Mouse (Mus musculus): ENCODE data around the gene Dzank1. TPM values are rescaled to one million over a fixed set of nuclear protein-coding genes. Genes with fewer than 3 reads are reported as not detected.

Dzank1 gene
- polyA plus RNA-seq, 1 experiment from 2014 or later = 3.4 TPM

DNA sequence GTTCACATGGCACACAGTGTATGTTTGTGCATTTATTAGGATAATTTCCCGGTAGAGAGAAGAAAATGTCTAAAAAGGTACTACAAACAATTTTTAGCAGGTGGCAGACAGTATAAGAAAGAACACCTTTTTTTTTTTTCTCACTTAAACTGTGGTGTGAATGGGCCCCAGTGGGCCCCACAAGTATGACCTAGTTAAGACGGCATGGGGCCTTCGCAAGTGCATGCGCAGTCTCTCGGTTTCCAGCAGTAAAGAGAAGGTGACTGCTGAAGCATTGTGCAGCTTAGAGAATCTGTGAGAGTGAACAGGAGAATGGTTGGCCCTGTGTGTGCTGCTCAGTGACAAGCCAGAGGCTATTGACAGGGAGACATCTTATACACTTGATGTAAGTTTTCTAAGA is 37.9 kb downstream of the Dzank1 start:
- no peak for ATAC-seq (ENCODE audit: low FRiP score)
- DNase-seq (ENCODE audit: low spot score) = no peak
- no peaks in the 10 kb centered on the region for H3K27me3 ChIP-seq (ENCODE audit: control insufficient read depth, insufficient read depth, low read length)
- WGBS = 91% methylated on average over 5 of the region's 5 CpGs
- H3K27ac ChIP-seq (ENCODE audit: low read depth, low read length) = no peak overlapping the region
- H3K36me3 ChIP-seq (ENCODE audit: control insufficient read depth, insufficient read depth, low read length) = no peaks in the 10 kb centered on the region
- H3K9me3 ChIP-seq (ENCODE audit: control insufficient read depth, low read length) = no peaks in the 10 kb centered on the region
- H3K4me2 ChIP-seq (replicated peaks; ENCODE audit: low read depth, low read length) = no peak overlapping the region
- H3K9ac ChIP-seq (ENCODE audit: low read depth, low read length) = no peak overlapping the region
- no peak overlapping the region for H3K4me3 ChIP-seq (ENCODE audit: low read depth, low read length)
- H3K4me1 ChIP-seq (replicated peaks; ENCODE audit: control insufficient read depth, insufficient read depth, low read length) = no peaks in the 10 kb centered on the region

GRCm38 (mm10) chr2:144487476-144487875 is 39.7 kb downstream of the Dzank1 start:
- H3K27ac ChIP-seq (ENCODE audit: low read depth, low read length) = no peak overlapping the region
- 80% methylated on average over 6 of the region's 6 CpGs for WGBS
- H3K4me3 ChIP-seq (ENCODE audit: low read depth, low read length) = no peak overlapping the region
- DNase-seq (ENCODE audit: low spot score) = no peak
- no peaks in the 10 kb centered on the region for H3K9me3 ChIP-seq (ENCODE audit: control insufficient read depth, low read length)
- no peaks in the 10 kb centered on the region for H3K36me3 ChIP-seq (ENCODE audit: control insufficient read depth, insufficient read depth, low read length)
- ATAC-seq (ENCODE audit: low FRiP score) = no peak
- H3K27me3 ChIP-seq (ENCODE audit: control insufficient read depth, insufficient read depth, low read length) = no peaks in the 10 kb centered on the region
- H3K9ac ChIP-seq (ENCODE audit: low read depth, low read length) = no peak overlapping the region
- no peak overlapping the region for H3K4me2 ChIP-seq (replicated peaks; ENCODE audit: low read depth, low read length)
- H3K4me1 ChIP-seq (replicated peaks; ENCODE audit: control insufficient read depth, insufficient read depth, low read length) = no peaks in the 10 kb centered on the region

DNA sequence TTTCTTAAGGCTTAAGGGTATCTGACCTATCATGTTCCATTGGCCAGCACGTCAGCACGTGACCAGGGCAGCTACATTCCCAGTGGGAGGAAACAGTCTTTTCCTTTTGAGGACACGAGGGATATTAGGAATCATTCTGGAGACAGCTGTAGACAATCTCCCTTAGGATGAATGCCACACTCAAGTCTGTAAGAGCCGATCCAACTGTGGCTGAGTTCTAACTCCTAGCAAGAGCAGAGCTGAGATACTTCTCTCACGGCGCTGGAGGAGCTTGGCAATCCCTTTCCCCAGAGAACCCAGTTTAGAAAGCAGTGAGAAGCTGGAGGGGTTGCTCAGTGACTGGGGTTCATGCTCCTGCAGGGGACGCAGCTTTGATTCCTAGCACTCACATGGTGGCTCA is 41.8 kb downstream of the Dzank1 start:
- Histone ChIP-seq H3K9ac (ENCODE audit: low read depth, low read length) (no peak overlapping the region), H3K36me3 (ENCODE audit: control insufficient read depth, insufficient read depth, low read length) (no peaks in the 10 kb centered on the region), H3K4me1 (replicated peaks; ENCODE audit: control insufficient read depth, insufficient read depth, low read length) (no peaks in the 10 kb centered on the region), H3K27ac (ENCODE audit: low read depth, low read length) (no peak overlapping the region), H3K9me3 (ENCODE audit: control insufficient read depth, low read length) (no peaks in the 10 kb centered on the region), H3K4me2 (replicated peaks; ENCODE audit: low read depth, low read length) (no peak overlapping the region), H3K27me3 (ENCODE audit: control insufficient read depth, insufficient read depth, low read length) (no peaks in the 10 kb centered on the region), H3K4me3 (ENCODE audit: low read depth, low read length) (no peak overlapping the region)
- WGBS = 87% methylated on average over 7 of the region's 7 CpGs
- DNase-seq (ENCODE audit: low spot score) (no peak), ATAC-seq (ENCODE audit: low FRiP score) (no peak)

DNA sequence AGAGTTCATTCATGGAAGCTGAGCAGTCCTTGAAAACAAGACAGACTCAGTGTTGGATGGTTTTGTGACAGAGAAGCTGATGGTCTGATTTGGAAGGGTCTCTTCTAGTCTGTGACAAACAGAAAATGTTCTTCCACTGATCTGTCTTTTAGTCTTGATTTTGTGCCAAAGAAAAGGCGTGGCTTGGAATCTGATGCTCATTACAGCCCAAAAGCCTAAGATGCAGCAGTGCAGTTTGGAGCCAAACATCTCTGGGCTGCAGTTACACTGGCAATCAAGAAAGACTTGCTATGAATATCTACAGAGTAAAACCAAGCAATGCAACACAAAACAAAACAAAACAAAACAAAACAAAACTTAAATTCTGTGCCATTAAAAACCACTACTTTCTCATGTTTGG is 43.1 kb downstream of the Dzank1 start:
- DNase-seq (ENCODE audit: low spot score) (no peak), ATAC-seq (ENCODE audit: low FRiP score) (no peak)
- Histone ChIP-seq H3K27me3 (ENCODE audit: control insufficient read depth, insufficient read depth, low read length) (no peaks in the 10 kb centered on the region), H3K4me1 (replicated peaks; ENCODE audit: control insufficient read depth, insufficient read depth, low read length) (no peaks in the 10 kb centered on the region), H3K9ac (ENCODE audit: low read depth, low read length) (no peak overlapping the region), H3K4me2 (replicated peaks; ENCODE audit: low read depth, low read length) (no peak overlapping the region), H3K36me3 (ENCODE audit: control insufficient read depth, insufficient read depth, low read length) (no peaks in the 10 kb centered on the region), H3K4me3 (ENCODE audit: low read depth, low read length) (no peak overlapping the region), H3K9me3 (ENCODE audit: control insufficient read depth, low read length) (no peaks in the 10 kb centered on the region), H3K27ac (ENCODE audit: low read depth, low read length) (no peak overlapping the region)
- WGBS = 77% methylated on average over 1 of the region's 1 CpGs

DNA sequence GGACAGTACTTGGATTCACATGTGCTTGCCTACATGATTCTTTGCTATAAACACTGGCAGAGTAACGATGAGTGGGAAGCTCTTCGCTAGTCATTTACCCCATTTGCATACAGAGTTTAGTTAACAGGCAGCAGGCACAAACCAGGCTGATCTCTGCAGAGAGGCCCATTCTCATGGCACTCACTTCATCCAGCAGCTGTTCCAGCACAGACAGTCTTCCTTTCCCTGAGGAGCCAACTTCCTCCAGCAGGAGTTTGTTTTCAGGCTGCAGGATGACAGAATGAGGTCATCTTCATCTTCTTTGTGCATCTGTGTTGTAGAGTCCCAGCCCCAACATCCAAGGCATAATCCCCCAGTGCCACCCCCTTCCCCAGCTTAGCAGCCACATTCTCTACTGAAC is 47.8 kb downstream of the Dzank1 start:
- Histone ChIP-seq H3K4me3 (ENCODE audit: low read depth, low read length) (no peak overlapping the region), H3K36me3 (ENCODE audit: control insufficient read depth, insufficient read depth, low read length) (no peaks in the 10 kb centered on the region), H3K4me1 (replicated peaks; ENCODE audit: control insufficient read depth, insufficient read depth, low read length) (no peaks in the 10 kb centered on the region), H3K4me2 (replicated peaks; ENCODE audit: low read depth, low read length) (no peak overlapping the region), H3K27ac (ENCODE audit: low read depth, low read length) (no peak overlapping the region), H3K9ac (ENCODE audit: low read depth, low read length) (no peak overlapping the region), H3K9me3 (ENCODE audit: control insufficient read depth, low read length) (no peaks in the 10 kb centered on the region), H3K27me3 (ENCODE audit: control insufficient read depth, insufficient read depth, low read length) (no peaks in the 10 kb centered on the region)
- no peak for DNase-seq (ENCODE audit: low spot score)
- no peak for ATAC-seq (ENCODE audit: low FRiP score)
- WGBS = 84% methylated on average over 2 of the region's 2 CpGs

- DNase-seq (ENCODE audit: low spot score) (no peak), ATAC-seq (ENCODE audit: low FRiP score) (no peak)
- Histone ChIP-seq H3K4me2 (replicated peaks; ENCODE audit: low read depth, low read length) (no peak overlapping the region), H3K9me3 (ENCODE audit: control insufficient read depth, low read length) (no peaks in the 10 kb centered on the region), H3K27ac (ENCODE audit: low read depth, low read length) (no peak overlapping the region), H3K9ac (ENCODE audit: low read depth, low read length) (no peak overlapping the region), H3K4me1 (replicated peaks; ENCODE audit: control insufficient read depth, insufficient read depth, low read length) (no peaks in the 10 kb centered on the region), H3K27me3 (ENCODE audit: control insufficient read depth, insufficient read depth, low read length) (no peaks in the 10 kb centered on the region), H3K4me3 (ENCODE audit: low read depth, low read length) (no peak overlapping the region), H3K36me3 (ENCODE audit: control insufficient read depth, insufficient read depth, low read length) (no peaks in the 10 kb centered on the region)
- WGBS = 75% methylated on average over 5 of the region's 5 CpGs
These were observed 60.0 kb downstream of the Dzank1 start for GRCm38 (mm10) chr2:144467203-144467602.

DNA sequence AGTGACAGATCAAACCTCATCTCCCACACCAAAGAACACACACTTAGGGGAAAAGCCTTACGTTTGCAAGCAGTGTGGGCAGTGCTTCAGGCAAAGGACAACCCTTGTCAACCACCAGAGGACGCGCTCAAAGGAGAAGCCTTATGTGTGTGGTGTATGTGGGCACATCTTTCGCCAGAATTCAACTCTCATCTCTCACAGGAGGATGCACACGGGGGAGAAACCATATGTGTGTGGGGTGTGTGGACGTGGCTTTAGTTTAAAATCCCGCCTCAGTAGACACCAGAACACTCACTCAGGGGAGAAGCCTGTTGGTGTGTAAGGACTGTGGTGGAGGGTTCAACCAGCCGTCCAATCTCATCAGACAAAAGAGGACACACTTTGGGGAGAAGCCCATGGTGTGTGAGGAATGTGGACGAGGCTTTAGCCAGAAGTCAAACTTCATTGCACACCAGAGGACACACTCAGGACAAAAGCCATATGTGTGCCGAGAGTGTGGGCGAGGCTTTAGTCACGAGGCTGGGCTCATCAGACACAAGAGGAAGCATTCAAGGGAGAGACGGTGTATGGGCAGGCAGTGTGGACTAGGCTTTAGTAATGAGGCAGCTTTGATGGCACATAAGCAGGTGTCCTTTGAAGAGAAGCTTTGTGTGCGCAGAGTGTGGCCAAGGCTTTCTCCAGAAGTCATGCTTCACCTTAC is 61.2 kb downstream of the Dzank1 start:
- Histone ChIP-seq H3K27ac (ENCODE audit: low read depth, low read length) (no peak overlapping the region), H3K4me3 (ENCODE audit: low read depth, low read length) (no peak overlapping the region)
- 86% methylated on average over 14 of the region's 14 CpGs for WGBS

DNA sequence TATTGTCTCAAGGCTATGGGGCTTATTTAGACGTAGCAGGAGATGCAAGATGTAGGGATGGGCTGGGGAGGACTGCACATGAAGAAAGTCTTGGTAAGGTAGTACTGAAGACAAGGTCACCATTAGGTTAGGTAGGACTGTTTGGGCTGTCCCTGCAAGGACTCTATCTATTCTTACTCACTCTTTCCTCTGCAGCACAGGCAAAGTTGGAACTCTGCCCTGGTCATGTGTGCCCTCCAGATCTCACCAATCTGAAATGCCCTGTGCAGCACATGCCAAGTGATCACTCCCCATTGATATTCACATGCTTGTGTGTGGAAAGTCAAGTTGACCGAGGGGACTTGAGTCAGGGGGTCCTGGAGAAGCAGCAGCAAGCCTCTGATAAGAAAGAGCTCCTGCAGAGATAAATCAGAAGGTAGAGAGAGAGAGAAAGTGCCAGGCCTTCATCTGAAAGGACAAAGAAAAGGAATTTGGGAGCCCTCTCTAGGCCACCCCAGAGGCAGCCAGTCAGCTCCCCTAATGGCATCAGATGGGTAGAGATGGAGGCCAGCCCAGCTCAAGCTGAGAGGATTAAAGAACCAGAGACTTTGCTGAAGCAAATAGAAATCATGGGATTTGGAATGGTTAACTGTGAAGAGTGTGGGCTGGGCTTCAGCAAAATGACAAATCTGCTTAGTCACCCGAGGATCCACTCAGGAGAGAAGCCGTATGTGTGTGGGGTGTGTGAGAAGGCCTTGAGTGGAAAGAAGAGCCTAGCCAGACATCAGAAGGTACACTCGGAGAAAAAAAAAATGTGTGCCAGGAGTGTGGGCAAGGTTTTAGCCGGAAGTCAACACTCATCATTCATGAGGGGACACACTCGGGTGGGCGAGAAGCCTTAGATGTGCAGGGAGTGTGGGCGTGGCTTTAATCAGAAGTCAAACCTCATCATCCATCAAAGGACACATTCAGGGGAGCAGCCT is 62.1 kb downstream of the Dzank1 start:
- Histone ChIP-seq H3K9ac (ENCODE audit: low read depth, low read length) (no peak overlapping the region), H3K36me3 (ENCODE audit: control insufficient read depth, insufficient read depth, low read length) (no peaks in the 10 kb centered on the region)
- no peak for ATAC-seq (ENCODE audit: low FRiP score)

More for the DNA sequence above, 61.2 kb downstream of the Dzank1 start:
- no peak for ATAC-seq (ENCODE audit: low FRiP score)
- no peaks in the 10 kb centered on the region for H3K9me3 ChIP-seq (ENCODE audit: control insufficient read depth, low read length)
- H3K4me1 ChIP-seq (replicated peaks; ENCODE audit: control insufficient read depth, insufficient read depth, low read length) = no peaks in the 10 kb centered on the region
- no peak for DNase-seq (ENCODE audit: low spot score)
- H3K36me3 ChIP-seq (ENCODE audit: control insufficient read depth, insufficient read depth, low read length) = no peaks in the 10 kb centered on the region
- no peaks in the 10 kb centered on the region for H3K27me3 ChIP-seq (ENCODE audit: control insufficient read depth, insufficient read depth, low read length)
- H3K9ac ChIP-seq (ENCODE audit: low read depth, low read length) = no peak overlapping the region
- no peak overlapping the region for H3K4me2 ChIP-seq (replicated peaks; ENCODE audit: low read depth, low read length)

More for the DNA sequence above, 62.1 kb downstream of the Dzank1 start:
- H3K4me1 ChIP-seq (replicated peaks; ENCODE audit: control insufficient read depth, insufficient read depth, low read length) = no peaks in the 10 kb centered on the region
- WGBS = 75% methylated on average over 9 of the region's 9 CpGs
- H3K4me2 ChIP-seq (replicated peaks; ENCODE audit: low read depth, low read length) = no peak overlapping the region
- H3K4me3 ChIP-seq (ENCODE audit: low read depth, low read length) = no peak overlapping the region
- no peaks in the 10 kb centered on the region for H3K9me3 ChIP-seq (ENCODE audit: control insufficient read depth, low read length)
- H3K27me3 ChIP-seq (ENCODE audit: control insufficient read depth, insufficient read depth, low read length) = no peaks in the 10 kb centered on the region
- H3K27ac ChIP-seq (ENCODE audit: low read depth, low read length) = no peak overlapping the region
- no peak for DNase-seq (ENCODE audit: low spot score)
